In genomic region chr4:40227131-40227530, GRCm38 (mm10) we compare ENCODE assay signal across 20 mouse cellular contexts. TPM values are rescaled to one million over a fixed set of nuclear protein-coding genes. Genes with fewer than 3 reads are reported as not detected.
A peak's percentile ranks its signal among the peaks of the same experiment; 100 is the strongest.
DNase-seq lines count a peak whose midpoint lies in the region; ATAC-seq and TF ChIP-seq lines count a peak whose summit lies in the region.
"Had no signal": no experiment of that assay in that cellular context is flagged by ENCODE, and none has a peak within 500 bp of the region (broad histone marks: within the 10 kb centered on the region; RNA-seq: fewer than 3 reads in every experiment).

No protein-coding gene starts in this region.

- peaks cover 22% of the 10 kb centered on the region for H3K36me3 ChIP-seq in E14TG2a.4 (ENCODE audit: insufficient read depth, low read length)
- H3K36me3 ChIP-seq in ES-Bruce4 (ENCODE audit: control insufficient read depth, insufficient read depth, low read length, poor library complexity, severe bottlenecking), result no peaks in the 10 kb centered on the region
- H3K36me3 ChIP-seq in ES-E14 (ENCODE audit: control insufficient read depth, insufficient read depth, low read length, poor library complexity, severe bottlenecking), result no peaks in the 10 kb centered on the region; the same call in 1 of the 2 replicates
- no peaks in the 10 kb centered on the region for H3K36me3 ChIP-seq in neural tube, embryonic 15.5 days
- H3K36me3 ChIP-seq: embryonic facial prominence, embryonic 10.5 days; embryonic facial prominence, embryonic 12.5 days; forebrain, embryonic 15.5 days had no signal

- TF ChIP-seq CTCF in E14TG2a.4 (conservative IDR thresholded peaks at IDR 0.05; ENCODE audit: low read length), result no peak
- no peak for TF ChIP-seq CTCF in ES-Bruce4 (IDR thresholded peaks at IDR 0.05; ENCODE audit: low read depth, low read length)

- H3K4me3 ChIP-seq in E14TG2a.4 (replicated peaks; ENCODE audit: low read length) (peak overlapping the region; percentile 55), ES-Bruce4 (ENCODE audit: low read depth, low read length) (no peak overlapping the region), ES-E14 (ENCODE audit: insufficient read depth in 1 of 2, low read depth in 1 of 2, low read length in 2 of 2, poor library complexity in 1 of 2, severe bottlenecking in 1 of 2) (peak overlapping the region in 1 of 2 experiments; percentile 13; a peak in 2 of 4 replicates)
- H3K4me3 ChIP-seq in neural tube, embryonic 15.5 days (replicated peaks), result no peak overlapping the region
- H3K4me3 ChIP-seq: embryonic facial prominence, embryonic 10.5 days; embryonic facial prominence, embryonic 12.5 days; forebrain, embryonic 13.5 days; forebrain, embryonic 15.5 days had no signal

- H3K4me2 ChIP-seq in neural tube, embryonic 15.5 days, result no peak overlapping the region
- H3K4me2 ChIP-seq: embryonic facial prominence, embryonic 12.5 days; forebrain, embryonic 13.5 days; forebrain, embryonic 15.5 days had no signal

- TF ChIP-seq POLR2A in ES-Bruce4 (IDR thresholded peaks at IDR 0.05; ENCODE audit: insufficient read depth, low read length), result no peak

- H3K27me3 ChIP-seq in E14TG2a.4 (ENCODE audit: insufficient read depth, low read length), result no peaks in the 10 kb centered on the region
- no peaks in the 10 kb centered on the region for H3K27me3 ChIP-seq in ES-Bruce4 (ENCODE audit: control insufficient read depth, insufficient read depth, low read length, poor library complexity, severe bottlenecking)
- H3K27me3 ChIP-seq in neural tube, embryonic 15.5 days (replicated peaks), result no peaks in the 10 kb centered on the region
- H3K27me3 ChIP-seq: embryonic facial prominence, embryonic 12.5 days; forebrain, embryonic 13.5 days; forebrain, embryonic 15.5 days had no signal

- in situ Hi-C loops in ES-E14 (cut with MboI; ENCODE audit: low sequenced_read_pairs in 2 of 2, unreplicated experiment in 2 of 2), result no loop called here

- DNase-seq in ES-E14 (ENCODE audit: low read depth, low spot score) (no peak), ZHBTc4 (ENCODE audit: low read depth, low spot score) (peak; percentile 78)
- no peak for DNase-seq in kidney, postnatal 10 days
- no peak for DNase-seq in adrenal gland, adult 18-20 months (ENCODE audit: low spot score in 2 of 2)
- DNase-seq: adrenal gland, adult 8-10 months; adrenal gland, postnatal 14 days; adrenal gland, postnatal 36 days; cerebellum, adult 11-12 months; cerebellum, adult 2 months; cerebellum, adult 9-10 months; cerebellum, postnatal 10 days; cerebellum, postnatal 25 days; forebrain, postnatal 0 days had no signal

- H3K9ac ChIP-seq in ES-Bruce4 (ENCODE audit: low read depth, poor library complexity, severe bottlenecking) (peak overlapping the region; percentile 47; the same call in 1 of the 2 replicates), ES-E14 (ENCODE audit: insufficient read depth, low read depth, low read length, poor library complexity, severe bottlenecking) (no peak overlapping the region)
- H3K9ac ChIP-seq in neural tube, embryonic 15.5 days (replicated peaks), result no peak overlapping the region
- H3K9ac ChIP-seq: embryonic facial prominence, embryonic 12.5 days; forebrain, embryonic 13.5 days; forebrain, embryonic 15.5 days; forebrain, postnatal 0 days had no signal

- H3K4me1 ChIP-seq in E14TG2a.4 (replicated peaks; ENCODE audit: low read depth, low read length), result peaks cover 80% of the 10 kb centered on the region
- H3K4me1 ChIP-seq in ES-Bruce4 (ENCODE audit: control insufficient read depth, insufficient read depth, low read length), result peaks cover 3% of the 10 kb centered on the region
- H3K4me1 ChIP-seq in ES-E14 (ENCODE audit: control insufficient read depth in 2 of 2, insufficient read depth in 2 of 2, low read length in 2 of 2, poor library complexity in 1 of 2), result peaks cover 6 to 9% of the 10 kb centered on the region in 2 experiments
- peaks cover under 1% of the 10 kb centered on the region for H3K4me1 ChIP-seq in neural tube, embryonic 15.5 days
- H3K4me1 ChIP-seq: embryonic facial prominence, embryonic 10.5 days; embryonic facial prominence, embryonic 12.5 days; forebrain, embryonic 13.5 days; forebrain, embryonic 15.5 days had no signal

- 90% methylated on average over 11 of the region's 11 CpGs for WGBS in neural tube, embryonic 15.5 days

- peak overlapping the region; percentile 92 for H3K27ac ChIP-seq in ES-Bruce4 (ENCODE audit: insufficient read depth, low read length)
- H3K27ac ChIP-seq in ES-E14 (ENCODE audit: insufficient read depth, low read depth, low read length, poor library complexity, severe bottlenecking), result peak overlapping the region; percentile 64; the same call in 1 of the 2 replicates
- H3K27ac ChIP-seq in neural tube, embryonic 15.5 days (replicated peaks), result no peak overlapping the region
- H3K27ac ChIP-seq: embryonic facial prominence, embryonic 10.5 days; embryonic facial prominence, embryonic 12.5 days; forebrain, embryonic 13.5 days; forebrain, embryonic 15.5 days had no signal

- ATAC-seq in neural tube, embryonic 15.5 days (ENCODE audit: low FRiP score), result no peak
- ATAC-seq: forebrain, embryonic 13.5 days; forebrain, embryonic 15.5 days; forebrain, postnatal 0 days had no signal

- peak; percentile 41; the same call in 1 of the 2 replicates for TF ChIP-seq EP300 in ES-Bruce4 (IDR thresholded peaks at IDR 0.05; ENCODE audit: insufficient read depth, low read depth, low read length)

- H3K9me3 ChIP-seq in E14TG2a.4 (ENCODE audit: low read length), result no peaks in the 10 kb centered on the region
- no peaks in the 10 kb centered on the region for H3K9me3 ChIP-seq in ES-Bruce4 (replicated peaks; ENCODE audit: control insufficient read depth, insufficient read depth, low read length, poor library complexity, severe bottlenecking)
- no peaks in the 10 kb centered on the region for H3K9me3 ChIP-seq in ES-E14 (ENCODE audit: control insufficient read depth, insufficient read depth, low read depth, low read length)
- H3K9me3 ChIP-seq in neural tube, embryonic 15.5 days (replicated peaks), result no peaks in the 10 kb centered on the region
- H3K9me3 ChIP-seq: embryonic facial prominence, embryonic 10.5 days; embryonic facial prominence, embryonic 12.5 days; forebrain, embryonic 13.5 days; forebrain, embryonic 15.5 days had no signal

TF ChIP-seq in ES-E14, 5 proteins besides CTCF, POLR2A, EP300 and RAD21:
- no peak for TF ChIP-seq MAFK (IDR thresholded peaks at IDR 0.05; ENCODE audit: insufficient read depth, low read depth, low read length)
- no peak for TF ChIP-seq ZNF384 (IDR thresholded peaks at IDR 0.05; ENCODE audit: low read depth, low read length)
- TF ChIP-seq HCFC1 (IDR thresholded peaks at IDR 0.05; ENCODE audit: borderline replicate concordance, insufficient read depth, low read length), result no peak
- TF ChIP-seq CHD2 (IDR thresholded peaks at IDR 0.05; ENCODE audit: low read depth, low read length), result no peak
- TF ChIP-seq ZC3H11A (IDR thresholded peaks at IDR 0.05; ENCODE audit: borderline replicate concordance, low read depth, low read length), result no peak
TF ChIP-seq in ES-E14: peak in this region for 0.

RNA-seq across cellular contexts. Expression of gene Ddx58, which starts 12.5 kb away (rescaled TPM):
- polyA plus RNA-seq in ES-Bruce4 (2011; ENCODE audit: insufficient read depth, insufficient read length, low read depth, missing spikeins), result 43.6 and 45.1 TPM in 2 replicates
- 14.5 and 19.0 TPM in 2 replicates for total RNA-seq in ES-E14 (2012; rRNA removed)
- 4.5 and 8.9 TPM in 2 replicates for polyA plus RNA-seq in neural tube, embryonic 15.5 days (2015; fragmentation: Nextera tagmentation; extraction: Ambion mirVana)
- 10 to 100 TPM; 18.7 to 24.7 TPM for total RNA-seq in adrenal gland, adult 18-20 months (2021)

RNA-seq across cellular contexts. Expression of gene Smim27, which starts 42.2 kb away (rescaled TPM):
- 4.4 and 4.5 TPM in 2 replicates for polyA plus RNA-seq in ES-Bruce4 (2011; ENCODE audit: insufficient read depth, insufficient read length, low read depth, missing spikeins)
- 2.1 and 3.9 TPM in 2 replicates for total RNA-seq in ES-E14 (2012; rRNA removed)
- 18.6 and 18.9 TPM in 2 replicates for polyA plus RNA-seq in neural tube, embryonic 15.5 days (2015; fragmentation: Nextera tagmentation; extraction: Ambion mirVana)
- total RNA-seq in adrenal gland, adult 18-20 months (2021), result 10 to 100 TPM; 35.1 to 57.1 TPM

RNA-seq across cellular contexts. Expression of gene Topors, which starts 42.5 kb away (rescaled TPM):
- polyA plus RNA-seq in ES-Bruce4 (2011; ENCODE audit: insufficient read depth, insufficient read length, low read depth, missing spikeins), result 62.2 and 66.3 TPM in 2 replicates
- total RNA-seq in ES-E14 (2012; rRNA removed), result 39.5 and 69.3 TPM in 2 replicates
- 30.0 and 32.4 TPM in 2 replicates for polyA plus RNA-seq in neural tube, embryonic 15.5 days (2015; fragmentation: Nextera tagmentation; extraction: Ambion mirVana)
- total RNA-seq in adrenal gland, adult 18-20 months (2021), result 10 to 100 TPM; 22.9 to 29.4 TPM

RNA-seq across cellular contexts. Expression of gene Ndufb6, which starts 52.1 kb away (rescaled TPM):
- 151 and 188 TPM in 2 replicates for polyA plus RNA-seq in ES-Bruce4 (2011; ENCODE audit: insufficient read depth, insufficient read length, low read depth, missing spikeins)
- total RNA-seq in ES-E14 (2012; rRNA removed), result 260 and 270 TPM in 2 replicates
- polyA plus RNA-seq in neural tube, embryonic 15.5 days (2015; fragmentation: Nextera tagmentation; extraction: Ambion mirVana), result 380 and 437 TPM in 2 replicates
- total RNA-seq in adrenal gland, adult 18-20 months (2021), result 100 to 1,000 TPM; 232 to 407 TPM
